Mouse (Mus musculus) forebrain, embryonic 10.5 days (tissue): ENCODE results near the gene Plac9a. TPM values are rescaled to one million over a fixed set of nuclear protein-coding genes. Genes with fewer than 3 reads are reported as not detected.
"Not testable (repeated sequence)": the region's sequence is repeated elsewhere in the genome, so short reads cannot be mapped to it uniquely, and the experiment has no call there.

Experiments used
- DNase-seq: peaks from one replicate; pipeline ENCODE4 v3.0.0-alpha.2; 2017; ENCODE audit warnings: low spot score; ENCODE audit errors: extremely low spot score
- H3K27ac ChIP-seq: fragments of 300-500 bp; sonication (generic); 2 replicates; pipeline ENCODE4 v1.5.1; 2016; ENCODE audit warnings: mild to moderate bottlenecking
- H3K27me3 ChIP-seq: fragments of 300-500 bp; sonication (generic); 2 replicates; pipeline ENCODE4 v1.6.1; 2016; ENCODE audit warnings: mild to moderate bottlenecking; ENCODE audit not compliant: poor library complexity, severe bottlenecking
- H3K36me3 ChIP-seq: fragments of 300-500 bp; sonication (generic); replicated peaks from 2 replicates; pipeline ENCODE4 v1.6.1; 2016; ENCODE audit warnings: mild to moderate bottlenecking, moderate library complexity
- H3K4me1 ChIP-seq: fragments of 300-500 bp; sonication (generic); 2 replicates; pipeline ENCODE4 v1.6.1; 2016
- H3K4me3 ChIP-seq: fragments of 300-500 bp; sonication (generic); 2 replicates; pipeline ENCODE4 v1.5.1; 2016; ENCODE audit warnings: mild to moderate bottlenecking, moderate library complexity
- H3K9me3 ChIP-seq: fragments of 300-500 bp; sonication (generic); 2 replicates; pipeline ENCODE4 v1.6.1; 2016; ENCODE audit warnings: mild to moderate bottlenecking, moderate library complexity
- WGBS: fragments of 180-500 bp; shearing (Covaris S2); methylation state at CpG from one replicate; pipeline ENCODE4 v1.1.7; 2016; 5-methylcytosine and 5-hydroxymethylcytosine counted together
- polyA plus RNA-seq: library from polyadenylated mRNA; unstranded; fragments of >200 nt; fragmentation: Nextera tagmentation; extraction: Ambion mirVana; gene quantifications from 2 replicates; pipeline ENCODE4 v1.2.1, GENCODE M21; 2016

Plac9a gene
- polyA plus RNA-seq, 1 experiment from 2014 or later: not detected

- peaks cover 12% of the 10 kb centered on the region for H3K4me1 ChIP-seq
- DNase-seq: no peak
- no peak overlapping the region for H3K27ac ChIP-seq
- no peak overlapping the region for H3K4me3 ChIP-seq
- no peaks in the 10 kb centered on the region for H3K36me3 ChIP-seq
- H3K9me3 ChIP-seq: no peaks in the 10 kb centered on the region
- WGBS: 80% methylated on average over 8 of the region's 8 CpGs
- no peaks in the 10 kb centered on the region for H3K27me3 ChIP-seq
These were observed 47.5 kb downstream of the Plac9a start for GRCm38 (mm10) chr14:25855241-25855885.

GRCm38 (mm10) chr14:25853717-25854452 lies 49.0 kb downstream of the Plac9a start:
- 91% methylated on average over 16 of the region's 16 CpGs for WGBS
- no peak for DNase-seq
- no peak overlapping the region for H3K27ac ChIP-seq
- H3K4me3 ChIP-seq: no peak overlapping the region
- peaks cover 6% of the 10 kb centered on the region for H3K4me1 ChIP-seq
- no peaks in the 10 kb centered on the region for H3K36me3 ChIP-seq
- no peaks in the 10 kb centered on the region for H3K27me3 ChIP-seq
- no peaks in the 10 kb centered on the region for H3K9me3 ChIP-seq

GRCm38 (mm10) chr14:25853295-25853694 lies 49.6 kb downstream of the Plac9a start:
- no peaks in the 10 kb centered on the region for H3K27me3 ChIP-seq
- no peaks in the 10 kb centered on the region for H3K36me3 ChIP-seq
- peaks cover 6% of the 10 kb centered on the region for H3K4me1 ChIP-seq
- DNase-seq: no peak
- no peaks in the 10 kb centered on the region for H3K9me3 ChIP-seq
- H3K27ac ChIP-seq: no peak overlapping the region
- no peak overlapping the region for H3K4me3 ChIP-seq
- 83% methylated on average over 6 of the region's 6 CpGs for WGBS

DNA sequence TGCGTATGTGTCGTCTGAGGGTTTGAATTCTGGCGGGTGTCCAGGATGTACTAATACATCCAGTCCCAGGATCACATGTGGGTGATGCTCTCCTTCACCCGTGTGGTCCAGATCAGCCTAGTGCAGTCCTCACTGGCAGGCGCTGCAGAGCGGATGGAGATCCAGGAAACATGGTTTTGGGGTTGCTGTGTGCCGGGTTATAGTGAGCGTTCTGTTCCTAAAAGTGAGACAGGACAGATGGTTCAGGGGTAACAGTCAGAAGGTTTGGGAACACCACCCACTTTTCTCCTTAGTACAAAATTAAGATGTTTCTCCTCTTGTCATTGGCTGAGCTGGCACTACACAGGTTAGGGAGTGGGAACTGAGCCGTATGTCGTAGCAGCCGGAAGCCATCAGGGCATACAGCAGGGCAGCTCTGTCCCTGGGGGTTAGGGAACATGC lies 50.8 kb downstream of the Plac9a start:
- 88% methylated on average over 11 of the region's 11 CpGs for WGBS
- H3K36me3 ChIP-seq: no peaks in the 10 kb centered on the region
- H3K4me1 ChIP-seq: peaks cover 17% of the 10 kb centered on the region
- DNase-seq: no peak
- no peaks in the 10 kb centered on the region for H3K27me3 ChIP-seq
- H3K4me3 ChIP-seq: no peak overlapping the region
- no peak overlapping the region for H3K27ac ChIP-seq
- no peaks in the 10 kb centered on the region for H3K9me3 ChIP-seq

GRCm38 (mm10) chr14:25851189-25851588 lies 51.7 kb downstream of the Plac9a start:
- 84% methylated on average over 6 of the region's 6 CpGs for WGBS

GRCm38 (mm10) chr14:25850433-25850832 lies 52.5 kb downstream of the Plac9a start:
- Histone ChIP-seq H3K36me3 (no peaks in the 10 kb centered on the region), H3K27ac (no peak overlapping the region), H3K27me3 (peaks cover 7% of the 10 kb centered on the region), H3K4me1 (peaks cover 17% of the 10 kb centered on the region), H3K4me3 (no peak overlapping the region), H3K9me3 (no peaks in the 10 kb centered on the region)
- 96% methylated on average over 2 of the region's 2 CpGs for WGBS
- DNase-seq: no peak

More at GRCm38 (mm10) chr14:25851189-25851588, 51.7 kb downstream of the Plac9a start:
- Histone ChIP-seq H3K27me3 (no peaks in the 10 kb centered on the region), H3K4me3 (no peak overlapping the region), H3K27ac (no peak overlapping the region), H3K36me3 (no peaks in the 10 kb centered on the region), H3K9me3 (no peaks in the 10 kb centered on the region), H3K4me1 (peaks cover 21% of the 10 kb centered on the region)
- DNase-seq: no peak

- not testable (repeated sequence) for H3K27ac ChIP-seq, H3K4me3 ChIP-seq, DNase-seq, H3K9me3 ChIP-seq, H3K36me3 ChIP-seq
- Histone ChIP-seq H3K27me3 (peaks cover 24% of the 10 kb centered on the region), H3K4me1 (peaks cover 15% of the 10 kb centered on the region; the same call in 1 of the 2 replicates)
- WGBS: 96% methylated on average over 3 of the region's 4 CpGs
These were observed 54.2 kb downstream of the Plac9a start for GRCm38 (mm10) chr14:25848708-25849107.

DNA sequence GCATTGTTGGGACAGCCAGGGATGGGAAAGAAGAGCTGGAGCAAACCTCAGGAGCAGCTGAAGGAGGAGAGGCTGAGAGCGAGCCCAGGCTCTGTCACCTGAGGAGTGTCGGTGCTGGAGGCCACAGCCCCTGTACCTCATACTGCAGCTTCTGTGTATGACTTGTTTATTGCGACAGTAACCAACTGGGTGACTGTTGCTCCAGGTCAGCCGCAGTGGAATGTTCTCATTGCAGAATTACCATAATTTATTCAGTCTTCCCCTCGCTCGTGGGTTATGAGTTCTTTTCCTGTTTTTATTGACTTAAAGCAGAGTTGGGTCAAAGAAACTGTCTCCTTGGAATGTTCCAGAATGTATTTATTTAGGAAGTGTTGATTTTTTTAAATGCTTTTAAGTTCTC lies 54.7 kb downstream of the Plac9a start:
- DNase-seq: no peak
- Histone ChIP-seq H3K36me3 (no peaks in the 10 kb centered on the region), H3K27ac (no peak overlapping the region), H3K27me3 (peaks cover 29% of the 10 kb centered on the region), H3K4me3 (no peak overlapping the region), H3K9me3 (no peaks in the 10 kb centered on the region), H3K4me1 (peaks cover 15% of the 10 kb centered on the region; the same call in 1 of the 2 replicates)
- WGBS: 91% methylated on average over 6 of the region's 6 CpGs

DNA sequence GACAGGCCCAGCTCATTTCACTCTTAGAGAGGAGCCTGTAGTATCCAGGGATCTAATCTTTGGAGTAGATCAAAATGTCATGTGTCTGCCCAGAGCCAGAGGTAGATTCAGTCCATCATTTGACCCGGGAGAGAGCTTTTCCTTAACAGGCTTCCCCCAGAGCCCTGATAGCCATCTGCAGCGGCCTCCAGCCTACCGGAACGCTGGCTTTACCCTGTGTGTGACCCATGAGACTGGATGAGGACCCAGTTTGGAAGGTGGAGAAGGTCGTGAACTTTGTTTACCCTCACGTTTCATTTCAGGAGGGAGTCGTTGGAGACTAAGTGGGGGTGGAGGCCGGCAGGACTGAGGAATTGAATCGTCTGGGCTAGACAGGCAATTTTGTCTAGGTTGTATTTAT lies 55.2 kb downstream of the Plac9a start:
- Histone ChIP-seq H3K4me3 (no peak overlapping the region), H3K27ac (no peak overlapping the region), H3K9me3 (no peaks in the 10 kb centered on the region), H3K4me1 (peaks cover 20% of the 10 kb centered on the region), H3K36me3 (no peaks in the 10 kb centered on the region), H3K27me3 (peaks cover 35% of the 10 kb centered on the region)
- DNase-seq: no peak
- WGBS: 60% methylated on average over 9 of the region's 9 CpGs

GRCm38 (mm10) chr14:25846516-25846915 lies 56.4 kb downstream of the Plac9a start:
- Histone ChIP-seq H3K27me3 (peaks cover 46% of the 10 kb centered on the region), H3K9me3 (no peaks in the 10 kb centered on the region), H3K4me1 (peaks cover 31% of the 10 kb centered on the region), H3K4me3 (no peak overlapping the region), H3K27ac (no peak overlapping the region), H3K36me3 (no peaks in the 10 kb centered on the region)
- WGBS: 90% methylated on average over 8 of the region's 8 CpGs
- no peak for DNase-seq

GRCm38 (mm10) chr14:25845832-25846383 lies 57.0 kb downstream of the Plac9a start:
- no peak for DNase-seq
- Histone ChIP-seq H3K9me3 (no peaks in the 10 kb centered on the region), H3K36me3 (no peaks in the 10 kb centered on the region), H3K27ac (no peak overlapping the region), H3K4me1 (peaks cover 32% of the 10 kb centered on the region), H3K27me3 (peaks cover 52% of the 10 kb centered on the region), H3K4me3 (no peak overlapping the region)
- WGBS: 93% methylated on average over 6 of the region's 6 CpGs

DNA sequence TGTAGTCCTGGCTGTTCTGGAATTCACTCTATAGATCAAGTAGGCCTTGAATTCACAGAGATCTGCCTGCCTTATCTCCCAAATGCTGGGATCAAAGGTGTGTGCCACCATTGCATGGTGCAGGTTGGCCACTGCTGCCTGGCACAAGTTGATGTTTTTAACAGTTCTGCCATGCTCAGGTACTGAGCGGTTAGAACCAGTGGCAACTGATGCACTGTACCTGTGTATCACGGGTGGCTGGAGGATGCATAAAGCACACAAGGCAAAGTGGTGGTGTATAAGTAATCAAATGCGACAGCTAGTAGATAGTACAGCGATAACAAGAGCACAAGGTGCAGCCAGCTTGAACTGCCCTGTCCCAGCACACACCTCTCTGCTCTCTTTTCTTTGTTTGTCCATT lies 58.5 kb downstream of the Plac9a start:
- no peak overlapping the region for H3K4me3 ChIP-seq
- 88% methylated on average over 4 of the region's 4 CpGs for WGBS
- DNase-seq: no peak
- H3K27ac ChIP-seq: no peak overlapping the region
- H3K36me3 ChIP-seq: no peaks in the 10 kb centered on the region
- H3K27me3 ChIP-seq: peaks cover 64% of the 10 kb centered on the region
- no peaks in the 10 kb centered on the region for H3K9me3 ChIP-seq
- H3K4me1 ChIP-seq: peaks cover 32% of the 10 kb centered on the region

DNA sequence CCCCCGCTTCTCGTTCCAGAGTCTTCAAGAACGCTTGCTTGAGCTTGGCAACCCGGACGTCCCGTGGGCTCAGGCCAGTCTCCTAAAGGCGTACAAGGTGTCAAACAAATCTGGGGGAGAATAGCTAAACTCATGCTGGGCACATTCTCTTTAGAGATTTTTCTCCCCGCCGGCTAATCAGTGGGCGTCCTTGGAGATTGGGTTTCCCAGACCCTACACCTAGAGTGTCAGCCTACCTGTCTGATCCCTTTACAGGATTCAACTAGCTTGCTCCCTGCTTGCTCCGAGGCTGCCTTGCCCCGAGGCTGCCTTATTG lies 60.3 kb downstream of the Plac9a start:
- peaks cover 64% of the 10 kb centered on the region for H3K27me3 ChIP-seq
- peak; percentile 30 for DNase-seq
- no peaks in the 10 kb centered on the region for H3K9me3 ChIP-seq
- under 1% methylated on average over 12 of the region's 12 CpGs for WGBS
- peaks cover 26% of the 10 kb centered on the region for H3K4me1 ChIP-seq
- no peak overlapping the region for H3K27ac ChIP-seq
- peak overlapping the region; percentile 71 for H3K4me3 ChIP-seq
- no peaks in the 10 kb centered on the region for H3K36me3 ChIP-seq
